Mouse (Mus musculus) heart, embryonic 14.5 days (tissue): ENCODE measurements around the gene Fam83b. TPM values are rescaled to one million over a fixed set of nuclear protein-coding genes. Genes with fewer than 3 reads are reported as not detected.

Source experiments
- ATAC-seq: fragments of 200-750 bp; cut with Nextera tagmentation; 2 replicates; pipeline ENCODE4 v1.8.0; 2017; ENCODE audit warnings: low read depth, moderate TSS enrichment; ENCODE audit not compliant: insufficient number of reproducible peaks, insufficient read depth, low FRiP score
- H3K27ac ChIP-seq, 2 experiments: fragments of 200-500 bp in 1 of 2; fragments of 300-500 bp in 1 of 2; sonication (generic) in 1 of 2; replicated peaks in 1 of 2; 2 replicates each; pipeline ENCODE4 v1.5.1; 2012 to 2014; ENCODE audit warnings: low read depth in 2 of 2, low read length in 2 of 2, control low read depth in 1 of 2, mild to moderate bottlenecking in 1 of 2, mixed read lengths in 1 of 2; ENCODE audit not compliant: control insufficient read depth in 1 of 2, insufficient read depth in 1 of 2
- H3K27me3 ChIP-seq: fragments of 300-500 bp; sonication (generic); 2 replicates; pipeline ENCODE4 v1.6.1; 2014; ENCODE audit warnings: mild to moderate bottlenecking, low read length, control low read depth; ENCODE audit not compliant: control insufficient read depth, insufficient read depth
- H3K36me3 ChIP-seq: fragments of 300-500 bp; sonication (generic); 2 replicates; pipeline ENCODE4 v1.6.1; 2014; ENCODE audit warnings: mild to moderate bottlenecking, control low read depth, low read length, mixed read lengths; ENCODE audit not compliant: control insufficient read depth, insufficient read depth
- H3K4me1 ChIP-seq, 2 experiments: fragments of 200-500 bp in 1 of 2; fragments of 300-500 bp in 1 of 2; sonication (generic) in 1 of 2; 2 replicates each; pipeline ENCODE4 v1.6.1; 2012 to 2014; ENCODE audit warnings: low read length in 2 of 2, control low read depth in 1 of 2, mixed read lengths in 1 of 2; ENCODE audit not compliant: control insufficient read depth in 2 of 2, insufficient read depth in 2 of 2
- H3K4me2 ChIP-seq: fragments of 300-500 bp; sonication (generic); 2 replicates; pipeline ENCODE4 v1.6.1; 2014; ENCODE audit warnings: mild to moderate bottlenecking, low read length
- H3K4me3 ChIP-seq, 2 experiments: fragments of 200-500 bp in 1 of 2; fragments of 300-500 bp in 1 of 2; sonication (generic) in 1 of 2; 2 replicates each; pipeline ENCODE4 v1.5.1; 2012 to 2014; ENCODE audit warnings: low read length in 2 of 2, mild to moderate bottlenecking in 2 of 2, control low read depth in 1 of 2, low read depth in 1 of 2, moderate library complexity in 1 of 2; ENCODE audit not compliant: control insufficient read depth in 1 of 2, insufficient read depth in 1 of 2
- H3K9ac ChIP-seq: fragments of 300-500 bp; sonication (generic); 2 replicates; pipeline ENCODE4 v1.6.1; 2014; ENCODE audit warnings: mild to moderate bottlenecking, low read length
- H3K9me3 ChIP-seq: fragments of 300-500 bp; sonication (generic); 2 replicates; pipeline ENCODE4 v1.6.1; 2016; ENCODE audit warnings: low read length, control low read depth; ENCODE audit not compliant: control insufficient read depth
- WGBS: fragments of 180-500 bp; shearing (Covaris S2); extraction: QIAGEN DNeasy Blood & Tissue Kit; methylation state at CpG from one replicate; pipeline ENCODE4 v1.1.7; 2014; 5-methylcytosine and 5-hydroxymethylcytosine counted together
- polyA plus RNA-seq: library from polyadenylated mRNA; unstranded; fragments of >200 nt; fragmentation: Nextera tagmentation; extraction: Ambion mirVana; gene quantifications from 2 replicates; pipeline ENCODE4 v1.2.1, GENCODE M21; 2014

The Fam83b gene
- 0.20 and 0.43 TPM in 2 replicates for polyA plus RNA-seq

DNA sequence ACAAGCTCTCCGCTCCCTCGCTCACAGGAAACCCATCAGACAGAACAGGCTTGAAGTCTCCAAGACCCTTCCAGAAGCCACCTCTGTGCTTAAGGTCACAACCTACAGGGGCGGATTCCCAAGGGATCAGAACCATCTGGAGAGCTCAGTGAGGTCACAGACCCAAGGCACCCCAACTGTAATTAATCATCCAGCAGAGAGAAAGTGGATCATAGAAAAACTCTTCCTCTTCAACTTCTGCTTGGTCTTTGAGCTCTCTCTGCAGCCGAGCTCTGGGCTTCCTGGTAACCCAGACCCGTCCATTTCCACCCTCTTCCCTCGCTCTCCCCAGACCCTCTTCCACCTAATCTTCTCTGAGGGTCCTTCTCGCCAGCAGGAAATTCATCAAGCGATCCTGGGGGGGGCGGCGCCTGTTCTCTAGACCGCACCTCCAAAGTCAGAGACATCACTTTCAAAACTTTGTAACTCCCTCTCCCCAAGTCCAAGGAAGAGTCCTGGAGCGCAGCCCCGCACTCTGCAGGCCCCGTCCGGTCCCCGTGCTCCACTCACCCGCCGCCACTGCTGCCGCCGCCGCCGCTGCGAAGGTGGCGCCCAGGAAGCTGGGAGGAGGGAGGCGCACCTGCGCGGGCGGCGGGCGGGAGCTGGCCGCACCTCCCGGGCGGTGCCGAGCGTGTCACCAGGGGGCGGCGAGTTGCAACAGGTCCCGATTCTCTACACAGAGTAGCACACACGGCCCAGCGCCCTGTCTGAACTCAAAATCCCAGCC is at the start of gene Fam83b:
Gene Fam83b (minus strand): TSS at position 602 of the 766 bp plus-strand sequence.
- Histone ChIP-seq H3K27ac (no peak within 1 kb of the TSS), H3K4me3 (peak within 1 kb of the TSS; percentile 60 to 62), H3K9me3 (no peaks in the 10 kb centered on the region), H3K9ac (peak within 1 kb of the TSS; percentile 73), H3K4me1 (0 out of 4 replicates have a peak, but pooled peaks cover 0 to 2% of the 10 kb centered on the region in 2 experiments), H3K36me3 (no peaks in the 10 kb centered on the region), H3K27me3 (no peaks in the 10 kb centered on the region), H3K4me2 (peak within 1 kb of the TSS; percentile 99)
- 0 out of 2 replicates have a peak, but pooled peaks have one; percentile 17 for ATAC-seq
- 4% methylated on average over 40 of the region's 40 CpGs for WGBS

DNA sequence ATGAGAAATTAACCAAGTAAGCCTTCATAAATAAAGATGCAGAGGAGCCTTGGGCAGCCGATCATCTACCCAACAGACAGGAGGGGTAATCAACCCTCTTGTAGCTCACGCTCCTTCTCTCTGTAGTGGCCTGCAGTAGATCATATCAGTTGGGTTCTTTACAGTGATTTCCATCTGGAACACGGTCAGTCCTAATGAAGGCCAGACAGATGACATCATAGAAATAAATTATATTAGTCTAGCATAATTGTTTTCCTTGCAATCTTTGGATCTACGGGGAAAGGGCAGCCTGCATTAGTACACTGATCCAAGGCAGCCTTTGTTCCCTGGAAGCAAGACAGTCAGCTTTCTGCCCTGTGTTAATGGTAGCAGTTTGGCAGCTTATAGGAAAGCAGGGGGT is 47.2 kb upstream of the Fam83b start:
- Histone ChIP-seq H3K9ac (no peak overlapping the region), H3K9me3 (no peaks in the 10 kb centered on the region), H3K36me3 (no peaks in the 10 kb centered on the region), H3K4me3 (no peak overlapping the region), H3K4me2 (no peak overlapping the region), H3K27ac (no peak overlapping the region), H3K4me1 (no peaks in the 10 kb centered on the region), H3K27me3 (no peaks in the 10 kb centered on the region)
- ATAC-seq, result no peak
- WGBS, result 74% methylated on average over 4 of the region's 4 CpGs

GRCm38 (mm10) chr9:76603744-76604143 is 36.8 kb upstream of the Fam83b start:
- Histone ChIP-seq H3K27me3 (no peaks in the 10 kb centered on the region), H3K36me3 (no peaks in the 10 kb centered on the region), H3K27ac (no peak overlapping the region), H3K4me2 (no peak overlapping the region), H3K9ac (no peak overlapping the region), H3K4me1 (no peaks in the 10 kb centered on the region), H3K4me3 (no peak overlapping the region), H3K9me3 (no peaks in the 10 kb centered on the region)
- 67% methylated on average over 5 of the region's 5 CpGs for WGBS
- no peak for ATAC-seq

DNA sequence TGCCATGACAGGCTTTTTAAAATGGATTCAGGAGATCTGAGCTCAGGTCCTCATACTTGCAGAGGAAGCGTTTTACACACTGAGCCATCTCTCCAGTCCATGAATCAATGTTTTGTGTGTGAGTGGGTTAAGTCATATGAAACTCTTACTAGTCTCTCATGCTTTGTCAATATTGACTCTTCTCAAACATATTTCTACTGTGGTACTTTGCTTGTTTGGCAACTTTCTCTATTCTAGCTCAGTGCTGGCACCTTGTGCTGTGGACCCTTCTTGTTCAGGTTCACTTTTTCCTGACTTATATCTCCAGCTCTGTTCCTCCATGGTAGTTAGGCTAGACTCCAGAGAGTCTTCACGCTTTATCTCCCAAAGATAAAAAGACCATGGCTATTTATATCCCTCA is 36.0 kb upstream of the Fam83b start:
- WGBS, result 63% methylated on average over 2 of the region's 2 CpGs
- Histone ChIP-seq H3K4me3 (no peak overlapping the region), H3K27ac (no peak overlapping the region), H3K9me3 (no peaks in the 10 kb centered on the region), H3K4me2 (no peak overlapping the region), H3K27me3 (no peaks in the 10 kb centered on the region), H3K36me3 (no peaks in the 10 kb centered on the region), H3K4me1 (no peaks in the 10 kb centered on the region), H3K9ac (no peak overlapping the region)
- no peak for ATAC-seq

- WGBS, result 43% methylated on average over 4 of the region's 4 CpGs
- no peaks in the 10 kb centered on the region for H3K36me3 ChIP-seq
- no peaks in the 10 kb centered on the region for H3K9me3 ChIP-seq
- H3K4me3 ChIP-seq, result no peak overlapping the region
- no peak for ATAC-seq
- H3K4me1 ChIP-seq, result peaks cover 0 to 2% of the 10 kb centered on the region in 2 experiments; a peak in 1 of 4 replicates
- H3K27ac ChIP-seq, result no peak overlapping the region
- H3K4me2 ChIP-seq, result no peak overlapping the region
- no peaks in the 10 kb centered on the region for H3K27me3 ChIP-seq
- no peak overlapping the region for H3K9ac ChIP-seq
Measured at GRCm38 (mm10) chr9:76597395-76597794, 30.5 kb upstream of the Fam83b start.

- H3K9me3 ChIP-seq, result no peaks in the 10 kb centered on the region
- 62% methylated on average over 2 of the region's 2 CpGs for WGBS
- no peak overlapping the region for H3K9ac ChIP-seq
- no peak overlapping the region for H3K4me2 ChIP-seq
- H3K36me3 ChIP-seq, result no peaks in the 10 kb centered on the region
- H3K4me3 ChIP-seq, result no peak overlapping the region
- H3K27me3 ChIP-seq, result no peaks in the 10 kb centered on the region
- no peak for ATAC-seq
- no peak overlapping the region for H3K27ac ChIP-seq
- peaks cover 0 to 2% of the 10 kb centered on the region in 2 experiments; a peak in 1 of 4 replicates for H3K4me1 ChIP-seq
Measured at GRCm38 (mm10) chr9:76593841-76594240, 26.9 kb upstream of the Fam83b start.

- Histone ChIP-seq H3K36me3 (no peaks in the 10 kb centered on the region), H3K27ac (no peak overlapping the region), H3K4me1 (no peaks in the 10 kb centered on the region), H3K27me3 (no peaks in the 10 kb centered on the region), H3K4me3 (no peak overlapping the region), H3K4me2 (no peak overlapping the region), H3K9ac (no peak overlapping the region), H3K9me3 (no peaks in the 10 kb centered on the region)
- ATAC-seq, result no peak
- WGBS, result 44% methylated on average over 6 of the region's 6 CpGs
Measured at GRCm38 (mm10) chr9:76583943-76584342, 17.0 kb upstream of the Fam83b start.

- Histone ChIP-seq H3K27me3 (no peaks in the 10 kb centered on the region), H3K9ac (no peak overlapping the region), H3K36me3 (no peaks in the 10 kb centered on the region), H3K9me3 (no peaks in the 10 kb centered on the region), H3K4me3 (no peak overlapping the region), H3K27ac (no peak overlapping the region), H3K4me2 (no peak overlapping the region), H3K4me1 (no peaks in the 10 kb centered on the region)
- WGBS, result 75% methylated on average over 5 of the region's 5 CpGs
- ATAC-seq, result no peak
Measured at GRCm38 (mm10) chr9:76581966-76582365, 15.1 kb upstream of the Fam83b start.
